Mouse (Mus musculus) small intestine, adult 2 months (tissue): ENCODE data around the gene D2hgdh. TPM values are rescaled to one million over a fixed set of nuclear protein-coding genes. Genes with fewer than 3 reads are reported as not detected.
"Not testable (repeated sequence)": the region's sequence is repeated elsewhere in the genome, so short reads cannot be mapped to it uniquely, and the experiment has no call there.

ENCODE experiments used
- H3K27ac ChIP-seq: fragments of 200-500 bp; 2 replicates; pipeline ENCODE4 v1.5.1; 2012; ENCODE audit warnings: low read depth, low read length, control low read depth, inconsistent platforms; ENCODE audit not compliant: insufficient read depth
- H3K27me3 ChIP-seq: fragments of 200-500 bp; 2 replicates; pipeline ENCODE4 v1.6.1; 2012; ENCODE audit warnings: mild to moderate bottlenecking, moderate library complexity, low read length, inconsistent platforms; ENCODE audit not compliant: control insufficient read depth, insufficient read depth
- H3K36me3 ChIP-seq: fragments of 200-500 bp; 2 replicates; pipeline ENCODE4 v1.6.1; 2012; ENCODE audit warnings: mild to moderate bottlenecking, low read length, control low read depth, inconsistent platforms; ENCODE audit not compliant: control insufficient read depth, insufficient read depth
- H3K4me1 ChIP-seq: fragments of 200-500 bp; 2 replicates; pipeline ENCODE4 v1.6.1; 2012; ENCODE audit warnings: low read length, inconsistent platforms, mixed read lengths; ENCODE audit not compliant: control insufficient read depth, insufficient read depth, insufficient read length
- H3K4me3 ChIP-seq: fragments of 200-500 bp; 2 replicates; pipeline ENCODE4 v1.5.1; 2012; ENCODE audit warnings: low read depth, mild to moderate bottlenecking, control low read depth, inconsistent platforms, low read length, moderate library complexity
- CTCF ChIP-seq: fragments of 200-500 bp; IDR thresholded peaks from 2 replicates; pipeline ENCODE4 v1.5.1; 2012; ENCODE audit warnings: low read depth, mild to moderate bottlenecking, control low read depth, inconsistent platforms, low read length, moderate library complexity, mixed read lengths; ENCODE audit not compliant: insufficient replicate concordance, insufficient read length; ENCODE audit errors: extremely low read depth
- POLR2A ChIP-seq: fragments of 200-500 bp; IDR thresholded peaks from 2 replicates; pipeline ENCODE4 v1.6.1; 2012; ENCODE audit warnings: low read depth, mild to moderate bottlenecking, control low read depth, inconsistent platforms, low read length, moderate library complexity
- WGBS: fragments of 180-500 bp; shearing (Covaris S2); methylation state at CpG from one replicate; pipeline ENCODE4 v1.1.7; 2018; 5-methylcytosine and 5-hydroxymethylcytosine counted together
- polyA plus RNA-seq: library from polyadenylated mRNA; depleted of rRNA; stranded (reverse); fragments of >200 nt; gene quantifications from 2 replicates; pipeline ENCODE4 v1.2.3, GENCODE M21; 2012

D2hgdh gene
- polyA plus RNA-seq, 1 experiment = 16.9 TPM

DNA sequence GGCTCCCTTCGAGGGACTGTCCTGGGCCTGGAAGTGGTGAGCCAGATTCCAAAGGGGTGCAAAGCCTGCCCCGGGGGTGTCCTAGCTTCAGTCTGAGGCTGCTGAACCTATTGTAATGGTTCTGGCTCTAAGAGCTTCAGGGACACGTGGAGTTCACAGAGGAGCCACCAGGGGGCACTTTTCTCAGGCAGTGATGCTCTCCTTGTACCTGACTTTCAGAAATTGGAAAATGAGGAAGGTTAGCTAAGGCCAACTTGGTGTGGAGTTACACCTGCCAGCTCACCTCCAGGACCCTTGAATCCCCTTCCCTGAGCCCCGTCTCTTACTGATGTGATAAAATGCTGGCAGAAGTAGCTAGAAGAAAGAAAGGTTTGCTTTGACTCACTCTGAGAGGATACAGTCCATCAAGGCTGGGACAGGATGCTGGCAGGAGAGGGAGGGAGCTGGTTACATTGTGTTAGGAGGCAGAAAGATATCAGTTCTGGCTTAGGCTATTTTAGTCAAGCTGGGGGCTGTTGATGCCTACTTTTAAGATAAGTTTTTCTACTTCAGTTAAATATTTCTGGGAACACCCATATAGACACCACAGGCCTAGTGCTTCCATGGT lies 8.1 kb downstream of the D2hgdh start:
- H3K27me3 ChIP-seq, H3K4me3 ChIP-seq, H3K27ac ChIP-seq, H3K4me1 ChIP-seq: not testable (repeated sequence)
- 44% methylated on average over 4 of the region's 4 CpGs for WGBS
- H3K36me3 ChIP-seq = peaks cover 26% of the 10 kb centered on the region
- peak; percentile 26; the same call in 1 of the 2 replicates for TF ChIP-seq CTCF

- no peak for TF ChIP-seq POLR2A
- WGBS = 88% methylated on average over 7 of the region's 7 CpGs
- H3K36me3 ChIP-seq = peaks cover 29% of the 10 kb centered on the region
Measured at GRCm38 (mm10) chr1:93834671-93835150, 10.0 kb downstream of the D2hgdh start.

DNA sequence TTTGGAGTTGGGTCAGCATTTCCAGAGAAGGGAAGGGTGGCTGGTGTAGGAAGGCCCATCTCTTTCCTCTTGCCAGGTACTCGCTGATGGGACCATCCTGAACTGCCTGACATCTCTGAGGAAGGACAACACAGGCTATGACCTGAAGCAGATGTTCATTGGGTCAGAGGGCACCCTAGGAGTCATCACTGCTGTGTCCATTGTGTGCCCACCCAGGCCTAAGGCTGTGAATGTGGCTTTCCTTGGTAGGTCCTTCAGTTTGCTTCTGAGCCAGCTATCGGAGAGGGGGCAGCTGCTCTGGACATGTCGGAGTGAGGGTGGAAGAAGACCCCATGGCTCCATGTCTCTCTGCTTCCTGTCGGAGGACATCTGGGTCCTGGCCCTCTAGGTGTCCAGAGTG lies 10.5 kb downstream of the D2hgdh start:
- Histone ChIP-seq H3K36me3 (peaks cover 29% of the 10 kb centered on the region), H3K4me1 (no peaks in the 10 kb centered on the region), H3K27ac (no peak overlapping the region), H3K4me3 (no peak overlapping the region), H3K27me3 (no peaks in the 10 kb centered on the region)
- over 99% methylated on average over 4 of the region's 4 CpGs for WGBS
- no peak for TF ChIP-seq CTCF
- no peak for TF ChIP-seq POLR2A

More at GRCm38 (mm10) chr1:93834671-93835150, 10.0 kb downstream of the D2hgdh start:
- Histone ChIP-seq H3K27me3 (no peaks in the 10 kb centered on the region), H3K4me1 (no peaks in the 10 kb centered on the region), H3K4me3 (no peak overlapping the region), H3K27ac (no peak overlapping the region)

DNA sequence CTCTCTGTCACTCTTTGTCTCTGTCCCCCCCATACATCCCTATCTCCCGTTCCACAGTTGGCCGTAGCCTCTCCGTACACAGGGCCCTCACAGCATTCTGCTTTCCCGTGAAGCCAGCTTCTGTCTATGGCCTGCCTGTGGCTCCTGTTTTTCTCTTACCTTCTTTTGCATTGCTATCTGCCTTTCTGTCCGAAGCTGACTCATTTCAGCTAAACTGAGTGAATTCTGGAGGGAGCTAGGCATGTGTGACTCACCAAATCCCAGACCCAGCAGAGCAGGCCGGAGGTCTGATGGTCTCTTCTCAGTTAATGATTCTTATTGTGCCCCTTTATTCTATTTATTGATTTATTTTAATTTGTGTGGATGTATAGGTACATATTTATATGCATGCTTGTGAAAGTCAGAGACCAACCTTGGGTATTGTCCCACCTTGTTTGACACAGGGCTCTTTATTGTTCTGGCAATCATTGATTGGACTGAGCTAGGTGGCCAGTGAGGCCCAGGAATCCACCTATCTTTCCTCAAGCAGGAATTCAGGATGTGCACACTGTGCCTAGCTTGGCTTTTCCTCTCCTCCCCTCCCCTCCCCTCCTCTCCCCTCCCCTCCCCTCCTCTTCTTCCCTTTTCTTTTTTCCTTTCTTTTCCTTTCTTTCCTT lies 11.3 kb downstream of the D2hgdh start:
- 92% methylated on average over 6 of the region's 6 CpGs for WGBS

DNA sequence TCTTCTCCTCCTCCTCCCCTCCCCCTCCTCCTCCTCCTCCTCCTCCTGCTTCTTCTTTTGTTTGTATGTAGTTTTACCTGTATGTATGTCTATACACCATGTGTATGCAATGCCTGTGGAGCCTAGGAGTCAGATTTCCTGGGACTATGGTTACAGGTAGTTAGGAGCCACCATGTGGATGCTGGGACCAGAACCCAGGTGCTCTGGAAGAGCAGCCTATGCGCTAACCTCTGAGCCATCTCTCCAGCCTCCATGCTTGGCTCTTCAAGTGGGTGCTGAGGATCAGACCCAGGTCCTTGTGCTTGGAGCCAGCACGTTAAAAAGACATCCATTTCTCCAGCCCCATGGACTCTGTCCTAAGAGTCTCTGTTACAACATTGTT lies 11.8 kb downstream of the D2hgdh start:
- 77% methylated on average over 2 of the region's 2 CpGs for WGBS

More for the DNA sequence above, 11.3 kb downstream of the D2hgdh start:
- Histone ChIP-seq H3K27me3 (no peaks in the 10 kb centered on the region), H3K4me1 (no peaks in the 10 kb centered on the region), H3K27ac (no peak overlapping the region), H3K36me3 (peaks cover 29% of the 10 kb centered on the region), H3K4me3 (no peak overlapping the region)
- TF ChIP-seq POLR2A (no peak), CTCF (no peak)

GRCm38 (mm10) chr1:93837335-93837734 lies 12.6 kb downstream of the D2hgdh start:
- Histone ChIP-seq H3K27me3 (no peaks in the 10 kb centered on the region), H3K4me3 (no peak overlapping the region), H3K27ac (no peak overlapping the region), H3K4me1 (no peaks in the 10 kb centered on the region), H3K36me3 (peaks cover 29% of the 10 kb centered on the region)
- WGBS = 95% methylated on average over 8 of the region's 8 CpGs
- TF ChIP-seq CTCF (no peak), POLR2A (no peak)

More for the DNA sequence above, 11.8 kb downstream of the D2hgdh start:
- Histone ChIP-seq H3K36me3 (peaks cover 29% of the 10 kb centered on the region), H3K27ac (no peak overlapping the region), H3K27me3 (no peaks in the 10 kb centered on the region), H3K4me1 (no peaks in the 10 kb centered on the region), H3K4me3 (no peak overlapping the region)
- TF ChIP-seq CTCF (no peak), POLR2A (no peak)

GRCm38 (mm10) chr1:93838569-93838968 lies 13.9 kb downstream of the D2hgdh start:
- H3K27ac ChIP-seq, H3K27me3 ChIP-seq, H3K4me1 ChIP-seq, H3K4me3 ChIP-seq: not testable (repeated sequence)
- H3K36me3 ChIP-seq = peaks cover 27% of the 10 kb centered on the region
- 88% methylated on average over 8 of the region's 8 CpGs for WGBS

GRCm38 (mm10) chr1:93845766-93846366 lies 21.2 kb downstream of the D2hgdh start:
- H3K4me1 ChIP-seq, H3K36me3 ChIP-seq, H3K4me3 ChIP-seq, H3K27ac ChIP-seq, H3K27me3 ChIP-seq: not testable (repeated sequence)
- 32% methylated on average over 1 of the region's 3 CpGs for WGBS

DNA sequence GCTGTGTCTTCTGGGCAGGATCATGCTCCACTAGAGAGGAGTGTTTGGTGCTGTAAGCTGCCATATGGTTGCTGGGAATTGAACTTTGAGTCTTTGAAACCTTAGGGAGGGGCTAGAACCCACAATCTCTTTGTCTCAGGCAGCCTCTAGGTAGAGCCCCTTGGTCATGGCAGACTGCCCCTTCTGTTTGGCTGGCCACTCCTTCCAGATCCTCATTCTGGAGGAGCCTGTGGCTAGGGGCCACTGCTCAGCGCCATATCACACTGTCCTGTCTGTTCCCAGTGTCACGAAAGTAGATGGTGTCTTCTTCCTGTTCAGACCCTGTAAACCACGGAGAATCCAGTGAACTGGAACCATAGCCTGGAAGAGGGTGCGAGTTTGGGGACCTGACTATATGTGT lies 31.1 kb downstream of the D2hgdh start:
- not testable (repeated sequence) for H3K27me3 ChIP-seq, H3K4me3 ChIP-seq, H3K36me3 ChIP-seq
- H3K4me1 ChIP-seq = peaks cover 11% of the 10 kb centered on the region; the same call in 1 of the 2 replicates
- 81% methylated on average over 4 of the region's 4 CpGs for WGBS
- H3K27ac ChIP-seq = peak overlapping the region; percentile 35; the same call in 1 of the 2 replicates
